Mouse (Mus musculus) limb, embryonic 10.5 days (tissue): ENCODE results near the gene Hivep2. TPM values are rescaled to one million over a fixed set of nuclear protein-coding genes. Genes with fewer than 3 reads are reported as not detected.

Experiments used
- DNase-seq: peaks from one replicate; pipeline ENCODE4 v3.0.0-alpha.2; 2017; ENCODE audit warnings: low spot score
- H3K27ac ChIP-seq: fragments of 300-500 bp; sonication (generic); 2 replicates; pipeline ENCODE4 v1.5.1; 2016; ENCODE audit warnings: mild to moderate bottlenecking
- H3K27me3 ChIP-seq: fragments of 300-500 bp; sonication (generic); 2 replicates; pipeline ENCODE4 v1.6.1; 2016; ENCODE audit warnings: low read depth, mild to moderate bottlenecking; ENCODE audit not compliant: poor library complexity, severe bottlenecking
- H3K36me3 ChIP-seq: fragments of 300-500 bp; sonication (generic); 2 replicates; pipeline ENCODE4 v1.6.1; 2016; ENCODE audit warnings: mild to moderate bottlenecking, moderate library complexity
- H3K4me1 ChIP-seq: fragments of 300-500 bp; sonication (generic); 2 replicates; pipeline ENCODE4 v1.6.1; 2016
- H3K4me3 ChIP-seq: fragments of 300-500 bp; sonication (generic); 2 replicates; pipeline ENCODE4 v1.5.1; 2016; ENCODE audit warnings: mild to moderate bottlenecking, moderate library complexity
- H3K9me3 ChIP-seq: fragments of 300-500 bp; sonication (generic); replicated peaks from 2 replicates; pipeline ENCODE4 v1.6.1; 2016; ENCODE audit warnings: mild to moderate bottlenecking
- WGBS: fragments of 180-500 bp; shearing (Covaris S2); methylation state at CpG from one replicate; pipeline ENCODE4 v1.1.7; 2016; 5-methylcytosine and 5-hydroxymethylcytosine counted together
- polyA plus RNA-seq: library from polyadenylated mRNA; unstranded; fragments of >200 nt; fragmentation: Nextera tagmentation; extraction: Ambion mirVana; gene quantifications from 2 replicates; pipeline ENCODE4 v1.2.1, GENCODE M21; 2016

Hivep2 gene
- polyA plus RNA-seq, 1 experiment from 2014 or later = 0.44 TPM

GRCm38 (mm10) chr10:14047661-14048060, 81.8 kb downstream of the Hivep2 start:
- no peak for DNase-seq
- WGBS = 19% methylated on average over 2 of the region's 2 CpGs
- Histone ChIP-seq H3K27me3 (no peaks in the 10 kb centered on the region), H3K36me3 (no peaks in the 10 kb centered on the region), H3K9me3 (no peaks in the 10 kb centered on the region), H3K27ac (no peak overlapping the region; the same call in 1 of the 2 replicates), H3K4me1 (peaks cover 32% of the 10 kb centered on the region), H3K4me3 (no peak overlapping the region)

- H3K36me3 ChIP-seq = no peaks in the 10 kb centered on the region
- DNase-seq = no peak
- no peaks in the 10 kb centered on the region for H3K27me3 ChIP-seq
- WGBS = 71% methylated on average over 5 of the region's 5 CpGs
- H3K9me3 ChIP-seq = no peaks in the 10 kb centered on the region
- peaks cover 36% of the 10 kb centered on the region for H3K4me1 ChIP-seq
- H3K4me3 ChIP-seq = no peak overlapping the region
- H3K27ac ChIP-seq = no peak overlapping the region
Measured at GRCm38 (mm10) chr10:14048322-14048915, 82.5 kb downstream of the Hivep2 start.

GRCm38 (mm10) chr10:14048916-14049445, 83.1 kb downstream of the Hivep2 start:
- H3K4me1 ChIP-seq = peaks cover 34% of the 10 kb centered on the region
- H3K9me3 ChIP-seq = no peaks in the 10 kb centered on the region
- H3K4me3 ChIP-seq = no peak overlapping the region
- WGBS = 79% methylated on average over 10 of the region's 10 CpGs
- H3K27me3 ChIP-seq = no peaks in the 10 kb centered on the region
- no peak for DNase-seq
- H3K27ac ChIP-seq = no peak overlapping the region
- no peaks in the 10 kb centered on the region for H3K36me3 ChIP-seq

GRCm38 (mm10) chr10:14049686-14050085, 83.8 kb downstream of the Hivep2 start:
- Histone ChIP-seq H3K9me3 (no peaks in the 10 kb centered on the region), H3K27ac (no peak overlapping the region), H3K4me3 (no peak overlapping the region), H3K4me1 (peaks cover 29% of the 10 kb centered on the region), H3K27me3 (no peaks in the 10 kb centered on the region), H3K36me3 (no peaks in the 10 kb centered on the region)
- 90% methylated on average over 6 of the region's 6 CpGs for WGBS
- DNase-seq = no peak

- no peaks in the 10 kb centered on the region for H3K9me3 ChIP-seq
- H3K4me1 ChIP-seq = peaks cover 23% of the 10 kb centered on the region
- no peaks in the 10 kb centered on the region for H3K36me3 ChIP-seq
- no peak overlapping the region for H3K27ac ChIP-seq
- no peak overlapping the region for H3K4me3 ChIP-seq
- H3K27me3 ChIP-seq = no peaks in the 10 kb centered on the region
- no peak for DNase-seq
- WGBS = 89% methylated on average over 8 of the region's 8 CpGs
Measured at GRCm38 (mm10) chr10:14050586-14050985, 84.7 kb downstream of the Hivep2 start.

DNA sequence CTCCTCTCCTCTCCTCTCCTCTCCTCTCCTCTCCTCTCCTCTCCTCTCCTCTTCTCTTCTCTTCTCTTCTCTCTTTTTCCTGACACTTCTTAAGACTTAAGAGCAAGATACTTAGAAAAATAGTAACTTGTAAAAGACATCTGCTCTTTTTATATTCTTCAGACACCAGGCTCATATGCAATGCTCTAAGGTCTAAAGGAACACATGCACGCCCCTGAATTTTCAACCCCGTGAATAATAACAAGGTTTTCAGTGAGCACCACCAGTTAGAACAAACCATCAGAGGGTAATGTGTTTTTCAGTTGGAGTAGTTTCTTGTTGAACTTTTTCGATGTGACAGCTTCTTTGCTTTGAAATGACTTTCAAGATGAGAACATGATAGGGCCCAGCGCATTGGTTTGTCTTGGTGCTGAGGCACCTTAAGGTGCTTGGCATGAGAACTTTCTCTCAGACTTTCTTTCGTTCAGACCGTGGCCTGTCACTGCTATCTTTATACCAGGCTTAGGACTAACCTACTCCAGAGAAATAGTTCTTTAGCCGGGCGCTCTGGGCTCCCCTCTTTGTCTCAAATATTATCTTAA, 86.3 kb downstream of the Hivep2 start:
- Histone ChIP-seq H3K27ac (no peak overlapping the region), H3K36me3 (no peaks in the 10 kb centered on the region), H3K9me3 (no peaks in the 10 kb centered on the region), H3K4me1 (peaks cover 27% of the 10 kb centered on the region), H3K27me3 (no peaks in the 10 kb centered on the region), H3K4me3 (no peak overlapping the region)
- no peak for DNase-seq
- 91% methylated on average over 8 of the region's 8 CpGs for WGBS

GRCm38 (mm10) chr10:14054860-14055259, 89.0 kb downstream of the Hivep2 start:
- Histone ChIP-seq H3K4me3 (no peak overlapping the region), H3K4me1 (peaks cover 15% of the 10 kb centered on the region), H3K27ac (no peak overlapping the region), H3K27me3 (no peaks in the 10 kb centered on the region), H3K9me3 (no peaks in the 10 kb centered on the region), H3K36me3 (no peaks in the 10 kb centered on the region)
- no peak for DNase-seq
- WGBS = 94% methylated on average over 4 of the region's 4 CpGs

GRCm38 (mm10) chr10:14055533-14055981, 89.7 kb downstream of the Hivep2 start:
- Histone ChIP-seq H3K9me3 (no peaks in the 10 kb centered on the region), H3K36me3 (no peaks in the 10 kb centered on the region), H3K27ac (no peak overlapping the region), H3K4me3 (no peak overlapping the region), H3K4me1 (peaks cover 15% of the 10 kb centered on the region), H3K27me3 (no peaks in the 10 kb centered on the region)
- DNase-seq = no peak
- WGBS = 56% methylated on average over 9 of the region's 9 CpGs

- H3K4me1 ChIP-seq = peaks cover 15% of the 10 kb centered on the region
- WGBS = 86% methylated on average over 4 of the region's 4 CpGs
- no peaks in the 10 kb centered on the region for H3K36me3 ChIP-seq
- DNase-seq = no peak
- H3K27me3 ChIP-seq = no peaks in the 10 kb centered on the region
- H3K27ac ChIP-seq = no peak overlapping the region
- H3K9me3 ChIP-seq = no peaks in the 10 kb centered on the region
- no peak overlapping the region for H3K4me3 ChIP-seq
Measured at GRCm38 (mm10) chr10:14056057-14056456, 90.2 kb downstream of the Hivep2 start.

- no peaks in the 10 kb centered on the region for H3K27me3 ChIP-seq
- peak; percentile 25 for DNase-seq
- no peak overlapping the region for H3K4me3 ChIP-seq
- no peaks in the 10 kb centered on the region for H3K9me3 ChIP-seq
- peaks cover 15% of the 10 kb centered on the region for H3K4me1 ChIP-seq
- 59% methylated on average over 8 of the region's 8 CpGs for WGBS
- H3K36me3 ChIP-seq = no peaks in the 10 kb centered on the region
- 0 out of 2 replicates have a peak overlapping the region, but pooled peaks have one; percentile 11 for H3K27ac ChIP-seq
Measured at GRCm38 (mm10) chr10:14056584-14057451, 90.9 kb downstream of the Hivep2 start.

- 92% methylated on average over 11 of the region's 11 CpGs for WGBS
- H3K9me3 ChIP-seq = no peaks in the 10 kb centered on the region
- H3K27ac ChIP-seq = no peak overlapping the region
- H3K27me3 ChIP-seq = no peaks in the 10 kb centered on the region
- no peaks in the 10 kb centered on the region for H3K36me3 ChIP-seq
- no peak overlapping the region for H3K4me3 ChIP-seq
- no peak for DNase-seq
- H3K4me1 ChIP-seq = peaks cover 15% of the 10 kb centered on the region
Measured at GRCm38 (mm10) chr10:14057841-14058605, 92.1 kb downstream of the Hivep2 start.

DNA sequence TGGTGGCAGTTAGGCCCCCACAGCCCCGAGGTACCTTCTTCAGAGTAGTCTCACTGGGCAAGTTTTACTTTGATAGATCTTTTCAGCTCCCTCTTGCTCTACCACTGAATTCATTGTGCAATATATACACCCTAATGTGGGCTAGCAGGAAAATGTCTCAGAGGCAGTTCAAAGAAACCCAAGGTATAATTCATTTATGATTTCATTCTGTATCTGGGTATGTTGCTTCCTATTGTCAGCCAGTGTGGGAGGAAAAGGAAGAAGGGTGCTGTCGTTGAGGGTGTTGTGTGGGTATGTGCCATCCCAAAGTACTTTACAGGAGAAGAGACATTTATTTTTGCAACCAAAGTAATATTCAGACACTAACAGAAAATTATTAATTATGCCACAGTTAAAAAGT, 92.9 kb downstream of the Hivep2 start:
- H3K9me3 ChIP-seq = no peaks in the 10 kb centered on the region
- no peaks in the 10 kb centered on the region for H3K36me3 ChIP-seq
- H3K27ac ChIP-seq = no peak overlapping the region
- DNase-seq = no peak
- H3K27me3 ChIP-seq = no peaks in the 10 kb centered on the region
- WGBS = 80% methylated on average over 2 of the region's 2 CpGs
- H3K4me3 ChIP-seq = no peak overlapping the region
- H3K4me1 ChIP-seq = peaks cover 11% of the 10 kb centered on the region
